Mouse (Mus musculus) frontal cortex, adult 2 months (tissue): Measurements from ENCODE around the gene Armh3. TPM values are rescaled to one million over a fixed set of nuclear protein-coding genes. Genes with fewer than 3 reads are reported as not detected.
"Not testable (repeated sequence)": the region's sequence is repeated elsewhere in the genome, so short reads cannot be mapped to it uniquely, and the experiment has no call there.

Experiments used
- DNase-seq, 2 experiments: peaks; one replicate each; pipeline ENCODE4 v3.0.0; 2022; ENCODE audit warnings: low spot score in 1 of 2; ENCODE audit errors: extremely low spot score in 1 of 2
- polyA plus RNA-seq: library from polyadenylated mRNA; depleted of rRNA; stranded (reverse); fragments of >200 nt; gene quantifications from 2 replicates; pipeline ENCODE4 v1.2.3, GENCODE M21; 2012

The Armh3 gene
- polyA plus RNA-seq, 1 experiment = 16.2 TPM

DNA sequence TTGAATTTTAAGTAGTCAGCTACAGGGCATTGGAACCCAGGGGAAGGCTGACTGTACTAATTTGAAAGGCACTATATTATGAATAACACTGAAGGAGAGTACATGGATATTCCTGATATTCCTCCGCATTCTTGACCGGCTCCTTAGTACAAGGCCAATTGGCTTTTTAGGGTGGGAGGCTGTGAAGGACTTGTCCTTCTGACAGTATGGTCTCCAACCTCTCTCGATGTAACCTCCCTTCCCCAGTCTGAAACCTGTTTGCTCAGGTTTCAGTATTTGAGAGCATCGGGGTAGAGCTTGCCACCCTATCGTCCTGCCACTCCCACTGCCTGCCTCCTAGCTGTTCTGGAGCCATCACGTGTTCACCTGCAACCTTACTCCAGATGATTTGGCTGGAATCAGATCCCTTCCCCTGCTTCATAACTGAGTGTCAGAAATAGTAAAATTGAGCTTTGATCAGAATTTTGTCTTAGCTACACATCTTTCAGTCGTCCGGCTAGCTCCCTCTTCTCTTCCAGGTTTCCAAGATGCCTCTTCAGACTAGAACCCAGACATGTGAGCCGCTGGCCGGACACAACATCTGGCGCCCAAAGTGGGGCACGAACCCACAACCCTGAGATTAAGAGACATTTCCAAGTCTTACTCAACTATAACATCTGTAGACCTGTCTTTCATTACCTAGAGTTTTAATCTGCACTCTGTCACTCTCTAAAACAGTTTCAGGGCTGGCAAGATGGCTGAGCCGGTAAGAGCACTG lies 4.1 kb downstream of the Armh3 start:
- DNase-seq = no peak

DNA sequence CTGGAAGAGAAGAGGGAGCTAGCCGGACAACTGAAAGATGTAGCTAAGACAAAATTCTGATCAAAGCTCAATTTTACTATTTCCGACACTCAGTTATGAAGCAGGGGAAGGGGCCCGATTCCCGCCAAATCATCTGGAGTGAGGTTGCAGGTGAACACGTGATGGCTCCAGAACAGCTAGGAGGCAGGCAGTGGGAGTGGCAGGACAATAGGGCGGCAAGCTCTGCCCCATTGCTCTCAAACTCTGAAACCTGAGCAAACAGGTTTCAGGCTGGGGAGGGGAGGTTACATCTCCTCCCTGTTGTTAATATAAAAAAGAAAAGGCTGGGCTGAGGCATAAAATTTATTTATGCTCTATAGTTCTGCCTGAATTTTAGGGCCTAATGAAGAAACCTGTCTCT lies 4.8 kb downstream of the Armh3 start:
- DNase-seq = not testable (repeated sequence)

DNA sequence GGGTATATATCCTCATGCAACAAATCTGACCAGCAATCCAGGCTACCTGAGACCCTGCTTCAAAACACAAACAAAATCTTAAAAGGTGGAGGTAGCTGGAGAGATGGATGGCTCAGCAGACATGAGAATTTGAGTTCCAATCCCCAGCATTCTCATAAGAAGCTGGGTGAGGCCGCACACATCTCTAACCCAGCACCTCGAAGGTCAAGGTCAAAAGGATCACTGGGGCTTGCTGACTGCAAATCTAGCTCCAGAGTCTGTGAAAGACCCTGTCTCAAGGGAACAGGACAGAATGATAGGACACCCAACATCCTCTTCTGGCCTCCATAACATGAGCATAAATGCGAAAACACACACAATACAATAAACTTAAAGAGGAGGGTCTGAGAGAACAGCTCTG lies 7.1 kb downstream of the Armh3 start:
- DNase-seq = no peak

DNA sequence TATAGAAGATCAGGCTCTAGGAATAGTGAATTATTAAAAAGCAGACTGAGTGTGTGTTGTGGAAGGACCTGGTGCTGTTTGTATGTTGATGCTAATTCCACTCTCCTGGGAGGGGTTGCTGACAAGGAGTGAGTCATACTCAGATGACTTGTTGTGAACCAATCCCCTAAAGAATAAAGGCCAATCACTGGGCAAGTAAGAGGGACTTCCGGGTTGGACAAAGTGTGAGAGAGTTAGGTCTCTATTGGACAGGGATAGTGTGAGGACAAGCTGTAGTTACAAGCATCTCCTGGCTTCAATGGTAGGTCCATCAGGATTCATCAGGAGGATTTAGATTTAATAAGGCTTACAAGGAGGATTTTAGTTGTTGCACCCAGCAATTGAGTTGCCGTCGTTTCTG lies 10.1 kb downstream of the Armh3 start:
- no peak for DNase-seq

DNA sequence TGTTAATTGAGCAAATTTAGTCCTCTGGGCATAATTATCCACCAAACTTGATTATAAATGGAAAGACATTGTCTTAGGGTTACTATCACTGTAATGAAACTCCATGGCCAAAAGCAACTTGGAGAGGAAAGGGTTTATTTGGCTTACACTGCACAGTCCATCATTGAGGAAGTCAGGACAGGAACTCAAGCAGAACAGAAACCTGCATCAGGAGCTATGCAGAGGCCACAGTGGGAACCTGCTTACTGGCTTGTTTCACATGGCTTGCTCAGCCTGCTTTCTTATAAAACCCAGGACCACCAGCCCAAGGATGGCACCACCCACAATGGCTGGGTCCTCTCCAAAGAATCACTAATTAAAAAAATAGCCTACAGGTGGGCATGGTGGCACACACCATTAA lies 13.9 kb downstream of the Armh3 start:
- no peak for DNase-seq

DNA sequence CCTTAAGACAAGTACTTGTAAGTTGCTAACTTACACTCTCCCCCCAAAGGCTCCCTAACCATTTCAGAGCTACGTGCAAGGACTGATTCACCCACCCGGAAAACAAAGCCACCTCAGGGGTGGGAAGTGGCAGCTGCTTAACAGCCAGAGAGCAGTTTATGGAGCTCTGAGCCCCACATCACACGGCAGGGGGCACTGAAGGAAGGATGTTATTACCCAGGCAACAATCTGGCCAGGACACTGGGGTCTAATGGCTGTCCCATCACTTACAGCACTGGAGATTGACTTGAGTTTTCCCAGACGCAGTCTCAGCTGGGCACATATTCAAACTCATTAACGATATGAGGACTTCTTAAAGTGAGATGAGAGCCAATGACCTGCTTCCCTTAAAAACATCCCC lies 37.5 kb downstream of the Armh3 start:
- no peak for DNase-seq

DNA sequence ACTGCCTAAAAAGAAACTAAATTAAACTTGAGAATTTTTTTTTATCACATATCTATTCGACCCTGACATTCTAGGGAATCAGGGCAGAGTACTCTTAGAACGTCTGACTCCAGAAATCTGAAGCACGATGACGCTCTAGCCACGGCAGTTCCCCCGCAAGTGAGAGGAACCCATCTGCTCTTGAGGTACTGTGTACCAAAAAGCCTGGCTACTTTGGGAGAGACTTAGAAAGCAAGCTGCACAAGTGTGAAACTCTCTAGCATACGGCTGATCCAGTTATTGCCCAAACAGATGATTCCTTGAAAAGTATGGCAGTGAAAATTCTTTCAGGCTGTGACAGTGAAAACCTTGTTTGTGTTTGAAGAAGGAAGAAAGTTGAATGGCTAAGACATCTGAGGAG lies 41.6 kb downstream of the Armh3 start:
- DNase-seq = peak; percentile 72 to 77

DNA sequence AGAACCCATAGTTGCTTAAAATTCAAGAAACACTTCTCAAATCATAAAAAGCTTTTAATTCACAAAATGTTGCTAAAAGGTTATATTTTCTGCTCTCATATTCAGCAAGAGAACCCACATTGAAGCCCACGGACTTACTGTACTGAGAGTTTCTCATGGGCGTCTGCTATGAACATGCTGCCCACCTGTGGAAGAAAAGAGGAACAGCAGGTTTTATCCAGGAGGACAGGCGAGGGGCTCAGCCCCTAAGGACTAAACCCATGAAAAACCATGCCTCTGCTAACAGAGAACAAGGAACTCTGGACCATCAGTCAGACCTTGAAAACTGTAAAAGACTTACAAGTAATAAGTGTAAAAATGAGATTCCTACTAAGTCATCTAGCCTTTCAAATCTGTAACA lies 45.0 kb downstream of the Armh3 start:
- DNase-seq = peak in 1 of 2 experiments; percentile 68

DNA sequence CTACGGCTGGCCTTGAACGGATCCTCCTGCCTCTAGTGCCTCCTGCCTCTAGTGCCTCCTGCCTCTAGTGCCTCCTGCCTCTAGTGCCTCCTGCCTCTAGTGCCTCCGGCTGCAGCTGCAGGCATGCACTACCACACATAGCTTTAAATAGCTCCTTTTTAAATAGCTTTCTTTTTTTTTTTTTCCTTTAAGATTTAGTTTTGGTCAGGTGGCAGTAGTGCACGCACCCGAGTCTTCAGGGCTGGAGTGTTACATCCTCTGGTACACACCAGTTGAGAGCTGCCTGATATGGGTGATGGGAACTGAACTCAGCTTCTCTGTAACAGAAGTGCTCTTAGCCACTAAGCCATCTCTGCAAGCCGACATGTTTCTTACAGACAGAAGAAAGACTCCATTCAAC lies 49.1 kb downstream of the Armh3 start:
- DNase-seq = no peak

DNA sequence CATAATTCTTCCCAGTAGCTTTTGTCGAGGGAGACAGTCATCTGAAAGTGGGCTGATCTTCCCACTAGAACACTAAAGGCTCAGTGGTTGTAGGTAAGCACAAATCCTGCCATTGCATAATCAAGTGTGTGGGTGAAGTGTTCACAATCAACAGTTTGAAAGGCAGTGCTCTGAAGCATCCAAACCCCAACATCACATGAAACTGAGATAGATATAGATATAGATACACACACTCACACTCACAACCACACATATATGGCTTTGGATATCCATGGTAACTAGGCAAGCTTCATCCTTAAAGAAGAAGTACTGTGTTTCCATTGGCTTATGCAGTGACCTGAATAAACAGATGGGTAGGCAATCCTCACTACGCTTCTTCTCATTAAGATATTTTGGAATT lies 50.5 kb downstream of the Armh3 start:
- peak; percentile 80 for DNase-seq

DNA sequence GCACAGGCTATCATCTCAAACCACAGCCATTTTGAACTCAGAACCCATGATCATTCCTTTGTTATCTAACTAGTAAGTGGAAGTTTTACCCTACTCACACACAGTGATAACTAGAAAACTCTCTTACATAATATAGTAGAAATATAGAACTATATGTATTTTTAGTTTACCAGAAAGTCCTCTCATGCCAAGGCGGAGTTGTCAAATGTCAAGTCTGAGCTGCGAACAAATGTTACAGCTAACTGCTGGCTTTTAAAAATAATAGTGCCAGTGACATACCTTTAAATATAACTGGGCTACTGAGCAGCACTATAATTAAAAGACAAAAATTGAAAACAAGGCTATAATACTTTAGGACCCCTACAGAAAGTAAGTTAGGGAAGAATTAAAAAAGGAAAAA lies 51.0 kb downstream of the Armh3 start:
- DNase-seq = peak; percentile 51 to 54

DNA sequence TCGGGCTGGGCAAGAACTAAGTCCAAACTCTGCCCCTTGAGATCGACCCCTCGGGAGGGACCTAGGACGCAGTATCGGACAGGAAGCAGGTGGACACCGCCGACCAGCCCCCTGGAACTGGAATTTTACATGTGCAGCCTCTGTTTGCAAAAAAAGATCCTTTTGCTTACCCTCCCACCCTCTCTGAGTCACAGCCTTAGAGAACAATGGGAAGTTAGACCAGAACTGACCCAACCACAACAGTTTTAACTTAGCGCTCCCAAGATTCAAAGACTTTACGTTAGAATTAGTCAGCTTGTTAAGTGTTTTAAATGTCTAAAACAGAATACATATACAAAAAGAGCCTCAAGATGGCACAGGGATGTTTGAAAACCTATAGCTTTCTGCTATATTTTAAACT lies 51.7 kb downstream of the Armh3 start:
- no peak for DNase-seq

DNA sequence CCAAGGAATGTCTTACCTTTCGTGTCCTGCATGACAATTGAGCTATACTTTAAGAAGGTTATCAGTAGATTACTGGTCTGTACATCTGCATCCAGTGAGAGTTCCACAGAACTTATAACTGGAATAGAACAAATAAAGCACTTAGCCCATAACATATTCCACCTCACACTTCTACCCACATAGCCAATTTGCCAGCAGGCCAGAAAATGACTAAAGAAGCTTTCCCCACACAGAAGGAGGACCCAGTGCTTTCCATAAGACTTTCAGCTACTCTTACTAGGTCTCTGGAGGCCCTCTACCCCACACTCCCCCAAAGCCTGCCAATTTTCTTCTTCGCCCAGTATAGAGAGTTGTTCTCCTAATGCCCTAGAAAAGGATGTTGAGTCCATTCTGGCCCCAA lies 52.3 kb downstream of the Armh3 start:
- peak in 1 of 2 experiments; percentile 54 for DNase-seq

DNA sequence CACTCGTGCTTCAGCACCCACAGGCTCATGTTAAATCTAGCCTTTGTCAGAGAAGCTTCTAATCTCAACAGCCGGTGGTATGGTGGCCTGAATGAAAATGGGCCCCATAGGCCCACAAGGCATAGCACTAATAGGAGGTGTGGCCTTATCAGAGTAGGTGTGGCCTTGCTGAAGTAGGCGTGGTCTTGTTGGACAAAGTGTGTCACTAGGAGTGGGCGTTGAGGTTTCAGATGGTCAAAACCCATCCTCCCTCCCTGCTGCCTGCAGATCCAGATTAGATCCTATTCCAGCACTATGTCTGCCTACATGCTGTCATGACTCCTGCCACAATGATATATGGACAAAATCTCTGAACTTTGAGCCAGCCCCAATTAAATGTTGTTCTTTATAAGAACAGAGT lies 54.5 kb downstream of the Armh3 start:
- DNase-seq = no peak

DNA sequence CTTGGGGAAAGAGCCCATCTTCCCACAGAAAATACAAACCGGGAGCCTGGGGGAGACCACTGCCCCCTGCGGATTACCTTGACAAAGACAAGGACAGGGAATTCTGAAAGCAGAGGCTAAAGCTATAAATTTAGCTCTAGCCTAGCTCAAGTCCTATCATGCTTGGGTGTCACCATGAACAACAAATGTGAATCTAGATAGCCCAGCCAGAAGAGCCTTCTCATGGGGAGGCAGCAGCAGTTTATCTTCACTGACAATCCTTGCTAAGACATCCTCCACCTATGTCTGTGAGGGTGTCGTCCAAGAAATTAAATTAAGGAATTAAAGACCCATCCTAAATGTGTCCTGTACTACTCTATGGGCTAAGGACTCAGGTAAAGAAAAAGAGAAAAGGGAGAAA lies 60.2 kb downstream of the Armh3 start:
- DNase-seq = no peak

DNA sequence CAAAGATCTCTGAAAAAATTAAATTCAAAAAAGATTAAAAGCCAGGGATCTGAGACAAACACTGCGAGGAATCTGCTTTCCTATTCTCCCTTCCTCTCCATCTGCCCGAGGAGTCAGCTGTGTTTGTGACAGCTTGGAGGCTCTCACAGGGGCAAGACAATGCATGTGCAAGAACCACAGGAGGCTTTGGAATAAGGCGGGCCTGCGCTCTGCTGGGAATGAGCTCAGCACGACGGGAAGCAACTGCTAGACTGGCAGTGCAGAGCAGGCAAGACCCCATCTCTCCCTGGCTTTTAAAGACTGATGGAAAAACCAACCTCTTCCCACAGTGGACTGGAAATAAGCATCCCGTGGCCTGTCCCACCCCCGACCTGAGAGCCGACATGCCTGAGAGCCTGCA lies 60.8 kb downstream of the Armh3 start:
- DNase-seq = peak in 1 of 2 experiments; percentile 23

DNA sequence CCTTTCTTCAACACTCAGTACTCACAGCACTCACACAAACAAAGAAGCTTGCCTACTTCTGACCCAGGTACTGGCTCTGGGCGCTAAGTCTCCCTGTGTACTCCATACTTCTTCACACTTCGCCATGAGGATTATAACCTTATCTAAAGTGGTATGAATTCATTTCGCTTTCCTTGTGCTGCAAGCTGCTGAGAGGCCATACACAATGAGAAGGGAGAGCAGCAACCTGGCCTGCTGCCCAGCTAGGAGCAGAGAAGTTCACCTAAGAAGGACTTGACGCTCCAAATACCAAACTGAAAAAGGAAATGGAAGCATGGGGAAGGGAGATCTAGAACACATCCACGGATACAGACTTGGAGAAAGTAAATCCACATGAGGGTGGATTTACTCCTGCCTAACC lies 71.1 kb downstream of the Armh3 start:
- no peak for DNase-seq

DNA sequence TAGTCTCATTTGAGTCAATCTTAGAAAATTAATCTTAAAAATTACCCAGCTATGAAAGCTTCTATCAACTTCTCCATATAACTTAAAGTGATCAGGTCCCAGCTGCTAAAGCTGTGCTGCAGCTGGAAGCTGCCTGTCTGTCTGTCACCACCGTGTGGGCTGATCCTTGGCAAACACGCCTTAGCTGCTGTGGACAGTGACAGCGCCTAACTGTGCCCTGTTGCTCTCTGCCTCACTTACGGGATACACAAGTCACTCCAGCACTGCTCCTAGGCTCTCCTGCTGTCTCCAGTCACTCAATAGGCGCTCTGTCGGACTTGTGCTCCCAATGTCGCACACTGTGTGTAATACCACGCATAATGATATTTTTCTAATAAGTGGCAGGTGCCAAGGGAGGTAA lies 71.9 kb downstream of the Armh3 start:
- no peak for DNase-seq

DNA sequence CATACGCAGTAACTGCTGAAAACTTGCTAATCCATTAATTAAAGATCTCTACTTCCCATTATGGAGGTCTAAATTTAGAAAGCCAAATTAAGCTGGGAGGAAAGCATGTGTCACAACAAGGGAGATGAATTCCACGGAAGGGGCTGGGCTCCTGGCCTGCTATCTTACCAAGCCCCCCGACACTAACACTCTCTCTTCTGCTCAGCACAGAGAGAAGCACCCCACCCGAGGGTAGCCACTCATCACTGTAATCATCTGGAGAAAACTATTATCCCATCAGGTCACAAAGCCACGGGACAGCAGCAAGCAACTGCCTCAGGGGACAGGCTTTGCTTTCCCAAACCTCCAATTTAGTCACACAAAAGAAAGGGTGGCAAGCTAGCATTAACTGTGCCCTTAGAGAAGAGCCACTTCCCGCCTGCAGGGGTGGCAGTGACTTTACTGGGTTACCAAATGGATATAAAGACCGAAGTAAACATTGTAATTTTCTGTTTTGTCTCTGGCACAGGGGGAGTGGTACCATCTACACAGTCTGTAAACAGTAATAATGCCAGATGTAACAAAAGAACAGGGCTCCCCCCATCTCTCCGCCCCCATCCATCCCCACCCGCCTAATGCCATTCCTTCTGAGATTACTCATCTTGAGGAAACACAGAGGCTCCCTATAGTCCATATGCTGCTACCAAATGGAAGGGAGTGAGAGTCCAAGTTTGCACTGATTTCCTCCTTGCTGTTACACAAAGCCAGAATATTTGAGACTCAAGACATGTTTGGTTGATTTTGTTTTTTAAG lies 77.8 kb downstream of the Armh3 start:
- no peak for DNase-seq

DNA sequence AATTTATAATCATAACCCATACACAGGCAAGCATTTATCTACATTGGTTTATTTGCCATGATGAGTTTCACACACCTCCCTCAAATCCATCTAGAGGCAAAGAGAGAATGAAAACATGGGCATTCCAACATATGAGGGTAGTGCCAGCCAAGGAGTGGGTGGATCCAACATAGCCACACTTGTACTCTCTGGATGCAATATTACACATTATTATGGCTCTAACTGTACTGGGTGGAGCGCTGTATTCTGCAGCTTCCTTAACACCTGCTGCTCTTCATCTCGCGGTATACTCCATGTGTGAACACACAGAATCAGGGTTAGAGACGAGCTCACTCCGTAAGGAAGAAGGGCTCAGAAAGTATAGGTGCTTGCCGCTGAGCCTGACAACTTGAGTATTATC lies 79.9 kb downstream of the Armh3 start:
- peak; percentile 50 to 58 for DNase-seq

DNA sequence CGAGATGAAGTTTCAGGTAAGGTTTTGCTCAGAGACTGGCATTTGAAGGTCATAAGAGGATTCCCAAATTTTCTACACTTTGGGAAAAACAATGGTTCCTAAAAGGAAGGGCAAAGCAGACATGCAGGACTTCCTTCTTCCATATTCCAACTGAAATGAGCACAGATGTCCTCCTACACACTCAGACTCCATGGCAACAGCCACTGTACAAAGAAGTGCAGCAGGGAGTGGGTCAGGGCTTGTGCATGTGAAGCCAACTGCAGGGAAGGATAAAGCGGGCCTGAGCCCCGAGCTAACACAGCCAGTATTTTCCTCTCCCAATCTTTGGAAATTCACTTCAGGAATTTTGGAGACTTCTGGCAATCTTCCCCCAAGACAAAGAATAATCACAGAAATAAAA lies 80.4 kb downstream of the Armh3 start:
- DNase-seq = peak; percentile 54 to 69

DNA sequence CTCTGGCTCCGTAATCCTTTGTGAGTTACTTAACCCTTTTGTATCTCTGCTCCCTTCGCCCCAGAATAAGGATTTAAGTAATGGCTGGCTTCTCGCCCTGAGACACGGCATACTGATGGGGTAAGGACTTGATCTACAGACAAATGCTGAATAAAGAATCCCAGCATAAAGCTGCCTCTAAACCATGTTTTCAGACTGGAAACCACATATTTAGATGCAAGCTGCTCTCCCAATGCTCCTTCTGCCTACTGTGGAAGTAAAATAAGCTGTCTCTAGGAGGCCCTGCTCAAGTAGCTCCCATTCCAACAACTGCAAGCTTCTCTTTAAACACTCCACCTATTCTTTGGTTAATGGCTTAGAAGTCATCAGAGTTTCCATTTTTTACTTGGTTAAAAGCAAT lies 81.8 kb downstream of the Armh3 start:
- DNase-seq = no peak
